Mouse (Mus musculus): ENCODE results near the gene Mttp.

DNA sequence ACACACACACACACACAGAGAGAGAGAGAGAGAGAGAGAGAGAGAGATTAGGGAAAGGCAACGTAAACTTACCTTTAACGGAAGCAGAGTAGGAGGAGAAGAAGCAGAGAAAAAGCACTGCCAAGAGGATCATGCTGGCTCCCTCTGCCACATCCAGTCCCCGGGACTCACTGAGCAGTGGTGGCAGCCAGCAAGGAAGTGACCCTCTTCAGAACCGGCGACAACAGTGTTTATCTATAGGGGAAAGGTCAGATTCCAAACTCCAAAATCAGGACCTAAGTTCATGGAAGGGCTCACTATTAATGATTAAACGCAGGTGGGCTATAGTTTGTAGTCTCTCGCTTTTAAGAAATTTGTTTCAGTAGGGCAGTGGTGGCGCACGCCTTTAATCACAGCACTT, 13.6 kb downstream of the Mttp start:
- TF ChIP-seq GATA1 (IDR thresholded peaks at IDR 0.05; ENCODE audit: low read length) (no peak), TAL1 (IDR thresholded peaks at IDR 0.05; ENCODE audit: low read length) (no peak)
